Mouse (Mus musculus) liver, postnatal 0 days (tissue): ENCODE results near the gene Chga. TPM values are rescaled to one million over a fixed set of nuclear protein-coding genes. Genes with fewer than 3 reads are reported as not detected.
A peak's percentile ranks its signal among the peaks of the same experiment; 100 is the strongest.

Experiments used
- ATAC-seq: fragments of 200-750 bp; cut with Nextera tagmentation; 2 replicates; pipeline ENCODE4 v1.8.0; 2017; ENCODE audit warnings: mild to moderate bottlenecking, moderate library complexity
- DNase-seq: peaks from one replicate; pipeline ENCODE4 v3.0.0-alpha.2; 2016
- H3K27ac ChIP-seq: fragments of 300-500 bp; sonication (generic); 2 replicates; pipeline ENCODE4 v1.5.1; 2014; ENCODE audit warnings: antibody characterized with exemption, moderate library complexity, mild to moderate bottlenecking, low read depth
- H3K27me3 ChIP-seq: fragments of 300-500 bp; sonication (generic); 2 replicates; pipeline ENCODE4 v1.6.1; 2014; ENCODE audit warnings: low read length, control low read depth, mixed read lengths; ENCODE audit not compliant: insufficient read depth
- H3K36me3 ChIP-seq: fragments of 300-500 bp; sonication (generic); replicated peaks from 2 replicates; pipeline ENCODE4 v1.6.1; 2014; ENCODE audit warnings: mild to moderate bottlenecking, control low read depth, low read length, moderate library complexity, mixed read lengths; ENCODE audit not compliant: insufficient read depth
- H3K4me1 ChIP-seq: fragments of 300-500 bp; sonication (generic); 2 replicates; pipeline ENCODE4 v1.6.1; 2014; ENCODE audit warnings: antibody characterized with exemption, mild to moderate bottlenecking, control low read depth; ENCODE audit not compliant: insufficient read depth
- H3K4me2 ChIP-seq: fragments of 300-500 bp; sonication (generic); 2 replicates; pipeline ENCODE4 v1.6.1; 2014; ENCODE audit warnings: low read depth, mild to moderate bottlenecking, low read length, moderate library complexity, mixed read lengths
- H3K4me3 ChIP-seq: fragments of 300-500 bp; sonication (generic); 2 replicates; pipeline ENCODE4 v1.5.1; 2014; ENCODE audit warnings: low read depth, low read length
- H3K9ac ChIP-seq: fragments of 300-500 bp; sonication (generic); replicated peaks from 2 replicates; pipeline ENCODE4 v1.6.1; 2014; ENCODE audit warnings: mild to moderate bottlenecking, moderate library complexity
- H3K9me3 ChIP-seq: fragments of 300-500 bp; sonication (generic); 2 replicates; pipeline ENCODE4 v1.6.1; 2016; ENCODE audit warnings: mild to moderate bottlenecking, control low read depth, low read length, mixed read lengths
- CTCF ChIP-seq: sonication (generic); IDR thresholded peaks from 2 replicates; pipeline ENCODE4 v1.5.1; 2016; ENCODE audit warnings: antibody characterized with exemption, low read depth
- EP300 ChIP-seq: IDR thresholded peaks from 2 replicates; pipeline ENCODE4 v1.6.1; 2016; ENCODE audit warnings: antibody characterized with exemption, low read depth, mild to moderate bottlenecking
- WGBS: fragments of 180-500 bp; shearing (Covaris S2); extraction: QIAGEN DNeasy Blood & Tissue Kit; methylation state at CpG from one replicate; pipeline ENCODE4 v1.1.7; 2014; ENCODE audit not compliant: insufficient replicate concordance; 5-methylcytosine and 5-hydroxymethylcytosine counted together
- polyA plus RNA-seq: library from polyadenylated mRNA; unstranded; fragments of >200 nt; fragmentation: Nextera tagmentation; extraction: Ambion mirVana; gene quantifications from 2 replicates; pipeline ENCODE4 v1.2.1, GENCODE M21; 2015

Chga gene
- polyA plus RNA-seq, 1 experiment from 2014 or later: 0.45 TPM

- DNase-seq (peak; percentile 77), ATAC-seq (peak; percentile 71)
- TF ChIP-seq EP300: no peak
- no peak for TF ChIP-seq CTCF
- 76% methylated on average over 7 of the region's 7 CpGs for WGBS
- Histone ChIP-seq H3K4me3 (no peak overlapping the region), H3K9ac (no peak overlapping the region), H3K4me2 (no peak overlapping the region), H3K9me3 (peaks cover 5% of the 10 kb centered on the region), H3K36me3 (peaks cover 10% of the 10 kb centered on the region), H3K27ac (no peak overlapping the region), H3K27me3 (no peaks in the 10 kb centered on the region), H3K4me1 (peaks cover 6% of the 10 kb centered on the region; the same call in 1 of the 2 replicates)
Measured at GRCm38 (mm10) chr12:102599801-102600200, 45.0 kb downstream of the Chga start.

DNA sequence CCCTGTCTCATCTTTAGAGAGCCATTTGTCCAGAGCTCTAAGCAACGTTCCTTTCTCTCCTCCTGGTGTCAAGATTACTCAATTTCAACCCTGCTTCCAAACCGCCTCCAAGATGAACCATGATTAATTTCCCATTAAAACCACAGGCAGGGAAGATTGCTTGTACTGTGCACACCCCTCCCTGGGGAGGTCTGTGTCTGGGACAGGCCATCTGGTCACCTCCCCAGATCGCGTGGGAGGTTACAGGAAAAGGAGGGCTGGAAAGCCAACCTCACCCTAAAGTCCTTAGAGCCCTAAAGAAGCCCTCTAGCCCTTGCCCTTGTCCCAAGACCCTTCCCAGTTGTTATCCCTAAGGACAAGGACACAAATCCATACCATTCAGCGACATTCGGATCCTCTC lies 45.6 kb downstream of the Chga start:
- DNase-seq (no peak), ATAC-seq (no peak)
- H3K4me2 ChIP-seq: no peak overlapping the region
- no peak overlapping the region for H3K27ac ChIP-seq
- H3K36me3 ChIP-seq: peaks cover 15% of the 10 kb centered on the region
- peaks cover 5% of the 10 kb centered on the region for H3K9me3 ChIP-seq
- H3K4me3 ChIP-seq: no peak overlapping the region
- H3K27me3 ChIP-seq: no peaks in the 10 kb centered on the region
- TF ChIP-seq CTCF (no peak), EP300 (no peak)
- H3K9ac ChIP-seq: no peak overlapping the region
- 75% methylated on average over 6 of the region's 6 CpGs for WGBS
- H3K4me1 ChIP-seq: peaks cover 6% of the 10 kb centered on the region; the same call in 1 of the 2 replicates

DNA sequence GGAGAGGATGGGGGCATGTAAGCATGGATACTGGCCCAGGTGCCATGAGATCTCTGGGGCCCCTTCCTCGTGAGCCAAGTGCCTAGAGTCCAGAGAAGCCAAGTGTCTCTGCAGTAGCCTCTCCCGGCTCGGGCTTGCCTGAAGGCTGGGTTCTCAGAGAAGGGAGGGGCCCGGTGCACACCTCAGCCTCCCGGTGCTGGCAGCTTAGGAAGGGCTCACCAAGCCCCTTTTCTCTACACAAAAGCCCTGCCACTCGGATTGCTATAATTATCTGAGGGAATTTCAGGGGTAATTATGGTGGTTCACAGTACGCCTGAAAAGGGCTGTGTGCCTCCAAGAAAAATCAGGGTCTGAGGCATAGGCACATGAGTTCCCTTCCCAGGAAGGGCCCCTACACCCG lies 47.1 kb downstream of the Chga start:
- Histone ChIP-seq H3K36me3 (peaks cover 15% of the 10 kb centered on the region), H3K27ac (no peak overlapping the region), H3K4me1 (peaks cover 6% of the 10 kb centered on the region; the same call in 1 of the 2 replicates), H3K27me3 (no peaks in the 10 kb centered on the region), H3K4me2 (no peak overlapping the region), H3K9me3 (peaks cover 5% of the 10 kb centered on the region), H3K4me3 (no peak overlapping the region), H3K9ac (no peak overlapping the region)
- DNase-seq (no peak), ATAC-seq (no peak)
- TF ChIP-seq CTCF (no peak), EP300 (no peak)
- WGBS: 69% methylated on average over 8 of the region's 8 CpGs

DNA sequence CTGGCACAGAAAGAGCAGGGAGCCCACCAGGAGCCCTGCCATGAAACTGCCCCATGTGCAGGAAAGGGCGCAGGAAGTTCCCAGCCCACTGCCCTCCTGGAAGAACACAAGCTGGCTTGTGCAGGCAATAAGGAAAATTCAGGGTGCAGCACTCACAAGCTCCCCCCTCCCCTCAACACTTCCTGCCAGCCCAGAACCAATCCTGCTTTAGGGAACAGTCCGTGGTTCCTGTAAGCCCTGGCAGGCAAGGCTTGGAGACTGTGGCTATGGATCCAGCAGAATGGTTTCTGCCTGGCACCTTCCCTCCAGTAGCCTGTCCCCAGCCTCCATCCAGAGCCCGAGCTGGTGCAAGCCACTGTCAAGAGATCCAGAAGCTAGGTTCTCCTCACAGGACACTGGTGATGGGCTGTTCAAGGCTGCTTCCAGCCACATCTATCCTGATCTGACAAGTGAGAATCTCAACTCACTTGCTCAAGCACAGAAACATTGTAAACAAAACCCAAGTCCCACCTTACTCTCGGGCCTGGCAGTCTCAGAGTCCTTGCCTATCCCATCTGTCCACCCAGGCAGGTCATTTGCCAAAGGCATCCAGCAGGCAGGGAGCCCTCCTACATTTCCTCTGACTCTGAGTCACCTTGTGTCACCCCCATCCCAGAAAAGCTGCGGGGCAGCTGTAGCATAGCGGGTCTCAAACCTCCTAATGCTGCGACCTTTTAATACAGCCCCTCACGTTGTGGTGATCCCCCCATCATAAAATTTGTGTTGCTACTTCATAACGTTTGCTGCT lies 47.7 kb downstream of the Chga start:
- no peak overlapping the region for H3K27ac ChIP-seq
- H3K4me2 ChIP-seq: no peak overlapping the region
- H3K4me1 ChIP-seq: peaks cover 6% of the 10 kb centered on the region; the same call in 1 of the 2 replicates
- no peak overlapping the region for H3K4me3 ChIP-seq
- no peak overlapping the region for H3K9ac ChIP-seq
- WGBS: 79% methylated on average over 9 of the region's 9 CpGs
- TF ChIP-seq CTCF: no peak
- no peak for TF ChIP-seq EP300
- DNase-seq (no peak), ATAC-seq (no peak)
- H3K27me3 ChIP-seq: no peaks in the 10 kb centered on the region
- peaks cover 15% of the 10 kb centered on the region for H3K36me3 ChIP-seq
- H3K9me3 ChIP-seq: peaks cover 5% of the 10 kb centered on the region

DNA sequence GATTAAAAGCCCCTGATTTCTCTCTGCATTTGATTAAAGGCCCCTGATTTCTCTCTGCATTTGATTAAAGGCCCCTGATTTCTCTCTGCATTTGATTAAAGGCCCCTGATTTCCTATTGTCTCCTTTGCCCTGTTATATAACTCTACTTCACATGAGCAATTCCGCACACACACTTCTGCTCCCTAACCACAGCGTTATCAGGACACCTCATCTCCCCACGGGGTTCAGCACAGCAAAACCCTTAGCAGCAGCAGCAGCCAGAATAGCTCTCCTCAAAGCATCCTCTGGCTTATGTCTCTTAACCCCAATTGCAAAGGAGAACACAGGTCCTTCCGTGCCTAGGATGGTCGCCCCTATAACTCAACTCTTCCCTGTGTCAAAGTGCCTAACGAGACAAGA lies 50.8 kb downstream of the Chga start:
- no peak for TF ChIP-seq CTCF
- TF ChIP-seq EP300: no peak
- H3K4me2 ChIP-seq: no peak overlapping the region
- no peaks in the 10 kb centered on the region for H3K9me3 ChIP-seq
- H3K4me1 ChIP-seq: no peaks in the 10 kb centered on the region
- H3K4me3 ChIP-seq: no peak overlapping the region
- DNase-seq: no peak
- WGBS: 64% methylated on average over 6 of the region's 6 CpGs
- H3K36me3 ChIP-seq: peaks cover 15% of the 10 kb centered on the region
- H3K27me3 ChIP-seq: no peaks in the 10 kb centered on the region
- no peak overlapping the region for H3K27ac ChIP-seq
- ATAC-seq: no peak
- no peak overlapping the region for H3K9ac ChIP-seq

DNA sequence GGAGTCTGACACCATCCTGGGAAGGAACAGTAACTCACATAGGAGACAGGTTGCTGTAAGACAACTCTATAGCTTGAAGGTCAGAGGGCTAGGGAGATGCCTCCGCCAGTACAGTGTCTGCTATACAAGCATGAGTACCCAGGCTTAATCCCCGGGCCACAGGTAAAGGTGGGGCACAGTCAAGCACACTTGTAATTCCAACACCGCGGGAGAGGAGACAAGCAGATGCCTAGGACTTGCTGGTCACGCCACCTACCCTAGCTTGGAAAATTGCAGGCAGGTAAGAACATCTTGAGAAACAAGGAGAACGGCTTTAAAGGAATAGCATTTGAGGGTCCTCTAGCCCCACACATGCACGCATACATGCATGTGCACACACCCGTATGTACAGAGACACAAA lies 52.3 kb downstream of the Chga start:
- TF ChIP-seq EP300 (no peak), CTCF (no peak)
- Histone ChIP-seq H3K9ac (no peak overlapping the region), H3K36me3 (peaks cover 15% of the 10 kb centered on the region), H3K4me2 (no peak overlapping the region), H3K4me3 (no peak overlapping the region), H3K27me3 (no peaks in the 10 kb centered on the region), H3K27ac (no peak overlapping the region), H3K4me1 (no peaks in the 10 kb centered on the region), H3K9me3 (no peaks in the 10 kb centered on the region)
- ATAC-seq: no peak
- WGBS: 85% methylated on average over 8 of the region's 8 CpGs
- DNase-seq: no peak
